Mouse (Mus musculus) kidney, adult 9 months (tissue): ENCODE data around the gene AA986860.

Experiments used
- DNase-seq: peaks from one replicate; pipeline ENCODE4 v3.0.0; 2022

AA986860 gene

GRCm38 (mm10) chr1:130737411-130737881 lies 5.7 kb downstream of the AA986860 start:
- no peak for DNase-seq

- no peak for DNase-seq
Observed at GRCm38 (mm10) chr1:130737916-130738315, 6.1 kb downstream of the AA986860 start.

DNA sequence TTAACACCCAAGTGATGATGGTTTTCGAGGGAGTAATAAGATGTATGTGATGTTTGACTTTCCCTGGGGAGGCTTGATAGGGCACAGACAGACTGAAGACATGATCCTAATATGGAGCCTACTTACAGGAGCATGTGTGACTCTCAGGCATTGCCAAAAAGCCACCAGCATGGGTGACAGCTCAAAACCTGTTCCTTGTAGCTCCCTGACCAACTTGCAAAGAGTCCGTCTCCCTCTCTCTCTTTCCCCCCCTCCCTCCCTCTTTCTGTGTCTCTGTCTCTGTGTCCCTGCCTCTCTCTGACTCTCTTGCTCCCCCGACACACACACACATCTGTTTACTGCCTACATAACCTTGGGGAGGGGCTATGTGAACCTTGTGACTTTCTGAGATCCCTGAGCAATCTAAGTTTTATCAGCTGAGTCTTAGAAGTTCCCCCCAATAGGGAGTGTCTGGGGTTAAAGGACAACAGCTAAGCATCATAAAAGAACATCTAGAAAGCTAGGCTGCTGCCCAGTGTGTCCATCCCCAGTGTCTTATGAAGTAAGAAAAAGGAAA lies 6.9 kb downstream of the AA986860 start:
- no peak for DNase-seq

GRCm38 (mm10) chr1:130739636-130740035 lies 7.9 kb downstream of the AA986860 start:
- no peak for DNase-seq

DNA sequence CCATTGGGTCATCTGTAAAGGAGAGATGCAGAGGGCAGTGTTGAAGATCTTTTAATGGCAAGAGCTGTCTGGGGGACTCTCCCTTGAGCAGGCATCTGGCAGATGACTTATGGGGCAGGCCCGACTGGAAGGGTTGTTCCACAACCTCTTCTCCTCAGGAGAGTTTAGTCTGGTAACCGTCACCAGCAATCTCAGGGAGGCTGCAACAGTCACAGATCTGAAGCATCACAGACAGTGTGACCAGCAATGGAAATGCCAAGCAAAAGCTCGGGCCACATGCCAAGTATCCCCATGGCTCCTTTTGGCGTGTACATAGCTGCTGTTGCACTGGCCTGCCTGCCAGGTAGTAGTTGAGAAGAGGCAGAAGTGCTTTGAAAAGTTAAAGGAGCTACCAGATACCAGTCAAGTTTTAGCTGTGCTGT lies 8.5 kb downstream of the AA986860 start:
- no peak for DNase-seq

DNA sequence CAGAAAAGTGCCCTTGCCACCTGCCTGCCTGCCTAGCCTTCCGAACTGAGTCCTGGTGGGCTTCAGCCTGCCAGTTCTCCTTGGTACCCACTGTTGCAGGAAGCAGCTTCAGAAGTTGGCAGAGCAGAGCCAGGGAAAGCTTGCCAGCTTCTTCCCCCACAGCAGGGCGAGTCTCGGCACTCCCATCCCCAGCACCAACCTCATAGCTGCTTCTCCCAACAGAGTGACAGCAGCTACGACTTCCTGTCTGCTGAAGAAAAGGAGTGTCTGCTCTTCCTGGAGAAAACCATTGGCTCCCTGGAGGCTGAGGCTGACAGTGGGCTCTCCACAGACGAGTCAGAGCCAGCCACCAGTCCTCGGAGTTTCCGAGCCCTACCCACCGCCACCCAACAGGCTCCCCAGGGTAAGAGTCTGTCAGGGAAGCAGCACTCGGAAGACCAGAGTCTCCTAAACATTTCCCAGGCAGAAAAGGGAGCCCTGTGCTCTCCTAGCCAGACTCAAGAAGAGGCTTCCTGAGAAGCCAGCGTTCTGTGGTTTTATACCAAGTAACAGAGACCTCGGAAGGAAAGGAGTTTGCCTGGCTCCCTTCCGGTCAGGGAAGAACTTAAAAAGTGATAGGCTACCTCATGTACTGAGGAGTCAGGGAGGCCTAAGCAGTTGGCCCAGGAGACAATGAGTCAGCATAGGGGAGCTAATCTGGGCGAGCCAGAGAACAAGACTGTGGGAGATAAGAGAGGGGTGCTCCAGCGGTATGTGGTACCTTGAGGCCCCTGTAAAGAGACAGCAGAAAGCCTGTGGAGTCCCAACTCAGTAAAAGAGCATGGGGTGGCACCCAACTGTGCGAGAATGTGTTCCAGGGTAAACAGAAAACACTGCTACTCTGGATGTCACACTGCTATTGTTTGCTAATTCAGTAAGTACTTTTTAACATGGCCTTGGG lies 9.3 kb downstream of the AA986860 start:
- DNase-seq, result no peak

DNA sequence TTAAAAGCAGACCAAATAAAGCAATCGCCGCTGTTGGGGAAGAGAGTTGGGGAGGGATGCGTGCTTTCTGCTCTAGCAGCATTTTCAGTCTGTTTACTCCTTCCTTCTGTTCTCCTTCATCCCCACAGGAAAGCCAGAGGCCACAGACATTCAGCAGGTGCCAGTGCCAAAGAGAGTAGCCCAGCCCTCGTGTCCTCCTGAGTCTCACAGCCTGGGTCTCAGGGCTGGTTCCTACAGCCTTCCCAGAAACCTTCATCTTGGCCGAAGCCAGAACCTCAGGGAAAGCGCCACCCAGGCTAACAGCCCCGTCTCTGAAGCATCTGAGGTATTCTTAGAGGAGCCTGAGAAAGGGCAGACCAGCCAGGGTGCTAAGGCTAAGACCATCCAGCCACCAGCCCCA lies 10.4 kb downstream of the AA986860 start:
- DNase-seq, result no peak

GRCm38 (mm10) chr1:130743775-130744174 lies 12.0 kb downstream of the AA986860 start:
- no peak for DNase-seq

GRCm38 (mm10) chr1:130744217-130744616 lies 12.4 kb downstream of the AA986860 start:
- DNase-seq, result no peak

DNA sequence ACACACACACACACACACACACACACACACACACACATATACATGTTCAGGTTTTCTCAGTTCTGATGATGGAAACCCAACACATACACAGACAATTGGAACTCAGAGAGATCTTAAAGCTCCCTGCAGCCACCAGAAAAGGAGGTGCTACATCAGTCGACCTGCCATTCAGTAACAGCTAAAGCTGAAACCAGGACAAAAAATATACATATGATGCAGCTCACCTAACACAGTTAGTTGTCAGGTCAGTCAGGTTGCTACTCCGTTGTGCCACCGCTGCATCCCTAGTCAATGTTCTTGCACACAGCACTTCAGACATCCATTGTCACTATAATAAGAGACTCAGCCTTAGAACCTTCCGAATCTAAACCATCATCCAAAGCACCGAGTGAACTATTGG lies 13.2 kb downstream of the AA986860 start:
- DNase-seq, result no peak

- no peak for DNase-seq
Observed at GRCm38 (mm10) chr1:130745591-130745990, 13.8 kb downstream of the AA986860 start.

DNA sequence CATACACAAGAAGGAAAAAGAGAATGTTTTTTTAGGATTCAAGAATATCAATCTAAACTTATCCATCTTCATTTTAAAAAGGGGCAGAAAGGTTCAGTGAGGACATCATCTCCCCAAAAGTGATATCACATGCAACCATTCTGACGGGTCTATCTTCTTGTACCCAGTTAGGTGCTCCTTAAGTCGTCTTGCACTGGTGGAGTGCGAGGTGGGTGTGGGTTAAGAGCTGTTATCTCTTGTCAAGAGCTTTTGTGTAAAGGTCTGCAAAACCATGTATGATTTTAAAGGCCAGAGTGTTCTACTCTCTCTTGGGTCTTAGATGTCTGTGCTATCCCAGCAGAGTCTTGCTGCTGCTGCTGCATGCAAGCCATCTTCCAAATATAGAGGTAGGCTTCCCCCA lies 15.0 kb downstream of the AA986860 start:
- DNase-seq, result no peak

GRCm38 (mm10) chr1:130759689-130760088 lies 27.9 kb downstream of the AA986860 start:
- DNase-seq, result no peak

DNA sequence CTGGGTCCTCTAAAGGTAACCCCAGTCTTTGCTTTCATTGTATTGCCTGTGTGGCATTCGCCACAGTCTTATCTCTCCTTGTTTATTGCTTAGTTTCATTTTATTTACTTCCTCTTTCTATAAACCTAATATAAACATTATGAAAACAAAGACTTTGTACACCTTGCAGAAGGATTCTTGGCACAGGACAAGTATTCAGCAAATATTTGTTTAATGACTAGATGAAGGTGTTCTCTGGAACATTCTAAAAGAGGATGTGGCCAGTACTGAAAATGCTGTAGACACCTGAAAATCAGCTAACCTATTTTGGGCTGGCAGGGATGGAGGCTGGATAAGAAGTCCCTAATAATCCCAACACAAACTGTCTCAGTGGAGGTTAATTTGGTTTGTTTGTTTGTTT lies 29.8 kb downstream of the AA986860 start:
- DNase-seq, result no peak

- DNase-seq, result no peak
Observed at GRCm38 (mm10) chr1:130762045-130762760, 30.4 kb downstream of the AA986860 start.

- no peak for DNase-seq
Observed at GRCm38 (mm10) chr1:130764027-130764461, 32.3 kb downstream of the AA986860 start.

DNA sequence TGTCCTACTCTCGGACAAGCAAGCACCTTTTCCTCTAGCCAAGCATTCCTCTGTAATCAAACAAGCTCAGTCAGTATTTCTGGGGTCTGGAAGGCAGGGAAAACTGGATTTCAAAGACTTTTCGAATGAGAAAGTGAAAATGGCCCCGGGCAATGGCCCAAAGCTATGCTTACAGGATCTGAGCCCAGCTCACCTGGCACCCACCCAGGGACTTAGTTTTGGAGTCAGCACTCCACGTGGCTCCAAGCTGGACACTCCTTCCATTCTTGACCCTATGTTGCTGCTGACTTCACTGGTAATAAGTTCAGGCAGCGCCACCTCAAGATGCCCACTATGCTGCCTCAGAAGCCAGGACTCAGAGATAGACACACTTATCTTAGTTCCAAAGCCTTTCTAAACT lies 35.3 kb downstream of the AA986860 start:
- DNase-seq, result no peak

GRCm38 (mm10) chr1:130769925-130770324 lies 38.1 kb downstream of the AA986860 start:
- DNase-seq, result no peak

DNA sequence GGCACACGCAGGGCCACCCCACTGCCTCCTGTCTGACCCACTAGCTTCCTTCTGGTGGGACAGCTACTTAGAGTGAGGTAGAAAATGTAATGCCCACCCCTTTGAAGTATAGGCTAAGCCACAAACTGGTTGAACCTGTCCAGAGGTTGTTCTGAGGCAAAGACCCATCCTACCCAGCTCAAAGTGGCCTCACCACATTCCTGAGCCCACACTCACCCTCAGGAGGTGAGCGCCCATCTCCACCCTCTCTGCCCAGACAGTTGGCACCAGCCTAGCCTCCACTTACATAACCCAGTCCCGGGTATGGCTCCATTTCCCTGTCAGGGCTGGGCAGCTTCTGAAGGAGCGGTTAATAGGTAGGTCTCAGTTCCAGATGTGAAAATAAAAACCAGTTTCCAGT lies 38.7 kb downstream of the AA986860 start:
- DNase-seq, result no peak

DNA sequence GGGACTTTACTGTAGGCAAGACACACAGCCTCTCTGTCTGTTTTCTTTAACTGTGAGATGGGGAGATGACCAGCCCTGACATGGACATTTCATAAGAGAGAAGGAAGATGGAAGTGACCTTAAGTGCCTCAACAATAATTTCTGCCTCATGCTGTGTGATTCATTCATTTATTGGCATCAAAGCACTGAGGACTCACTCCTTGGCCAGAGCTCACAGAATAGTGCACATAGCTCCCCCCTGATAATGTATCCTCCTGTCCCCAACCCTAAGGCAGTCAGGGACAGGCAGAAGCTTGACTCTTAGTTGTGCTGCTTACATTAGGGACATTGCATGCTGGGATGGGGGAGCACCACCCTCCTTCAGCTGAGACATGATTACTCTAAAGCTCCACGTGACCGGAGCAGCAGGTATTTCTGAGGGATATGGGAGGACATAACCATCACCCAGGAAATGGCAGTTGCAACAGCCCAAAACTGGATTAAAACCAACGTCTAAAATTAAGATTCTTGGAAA lies 39.3 kb downstream of the AA986860 start:
- DNase-seq, result no peak

DNA sequence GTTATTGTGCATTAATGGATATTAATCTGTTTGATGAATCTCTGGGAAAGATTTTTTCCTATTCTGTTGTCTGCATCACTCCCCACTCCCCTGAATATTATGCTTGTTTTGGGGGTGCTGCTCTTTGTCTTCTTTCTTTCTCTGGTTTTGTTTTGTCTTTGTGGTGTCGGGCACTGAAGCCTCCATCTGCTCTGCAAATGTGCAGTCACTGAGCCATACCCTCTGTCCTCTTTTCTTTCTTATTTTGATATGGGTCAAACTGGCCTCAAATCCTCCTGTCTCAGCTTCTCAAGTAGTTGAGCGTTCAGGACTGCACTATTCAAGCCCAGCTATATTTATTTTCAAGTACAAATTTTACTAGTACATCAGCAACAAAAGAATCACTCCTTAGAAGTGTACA lies 43.5 kb downstream of the AA986860 start:
- no peak for DNase-seq

- DNase-seq, result no peak
Observed at GRCm38 (mm10) chr1:130775691-130776331, 44.0 kb downstream of the AA986860 start.

DNA sequence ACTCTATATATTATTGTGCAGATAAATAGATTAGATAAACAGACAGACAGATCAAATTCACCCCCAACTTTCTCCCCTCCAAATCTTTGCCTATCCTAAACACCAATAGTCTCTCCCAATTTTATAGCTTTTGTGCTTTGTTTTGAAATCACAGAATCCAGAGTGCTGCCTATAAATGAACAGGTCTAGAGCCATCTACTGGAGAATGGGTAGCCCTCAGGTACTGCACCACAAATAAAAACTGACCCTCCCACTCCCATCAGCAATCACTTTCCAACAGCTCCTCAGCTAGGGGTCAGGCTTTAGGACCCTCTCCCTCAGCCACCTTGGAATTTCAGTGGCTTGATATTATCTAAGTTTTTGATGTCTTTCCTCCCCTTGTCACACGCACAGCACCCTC lies 44.9 kb downstream of the AA986860 start:
- peak; percentile 42 for DNase-seq
